Mouse (Mus musculus) megakaryocyte-erythroid progenitor cell, adult 5-6 weeks (primary cell): ENCODE results near the gene Apoh. TPM values are rescaled to one million over a fixed set of nuclear protein-coding genes. Genes with fewer than 3 reads are reported as not detected.

Source experiments
- ATAC-seq: replicated peaks from 2 replicates; pipeline ENCODE4 v1.8.0; 2016; ENCODE audit warnings: mild to moderate bottlenecking, inconsistent platforms; ENCODE audit not compliant: severe bottlenecking, poor library complexity, low FRiP score, low TSS enrichment
- total RNA-seq, 2 experiments: library from RNA; stranded (forward) in 1 of 2; stranded (reverse) in 1 of 2; fragments of 200-1000, 215-1000 nt in 1 of 2; fragments of >200 nt in 1 of 2; fragmentation: Nextera tagmentation in 1 of 2; gene quantifications; 2 replicates each; pipeline ENCODE4 v1.2.3; 2014 to 2017

Apoh gene
- total RNA-seq, 2 experiments from 2014 or later, result not detected

DNA sequence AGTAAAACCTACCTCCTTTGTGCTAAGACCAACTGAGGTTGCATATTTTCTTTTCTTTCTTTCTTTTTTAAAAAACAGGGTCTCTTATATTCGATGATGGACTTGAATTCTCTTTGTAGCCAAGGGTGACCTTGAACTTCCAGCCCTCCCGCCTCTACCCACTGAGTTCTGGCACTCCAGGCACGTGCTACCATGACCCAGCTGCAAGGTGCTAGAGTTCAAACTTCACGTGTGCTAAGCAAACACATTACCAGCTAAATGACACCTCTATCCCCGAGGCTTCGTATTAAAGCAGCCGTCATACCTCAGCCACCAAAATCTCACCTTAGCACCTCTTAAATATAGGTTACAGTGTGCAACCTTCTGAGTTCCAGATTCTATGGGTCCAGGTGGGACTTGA lies 22.4 kb downstream of the Apoh start:
- ATAC-seq, result no peak

GRCm38 (mm10) chr11:108367046-108367445 lies 23.9 kb downstream of the Apoh start:
- no peak for ATAC-seq

- no peak for ATAC-seq
These were observed 33.7 kb downstream of the Apoh start for GRCm38 (mm10) chr11:108376815-108377214.

GRCm38 (mm10) chr11:108377680-108378362 lies 34.7 kb downstream of the Apoh start:
- ATAC-seq, result peak; percentile 97

- no peak for ATAC-seq
These were observed 35.2 kb downstream of the Apoh start for GRCm38 (mm10) chr11:108378363-108378751.

GRCm38 (mm10) chr11:108382664-108383063 lies 39.5 kb downstream of the Apoh start:
- no peak for ATAC-seq

- no peak for ATAC-seq
These were observed 41.9 kb downstream of the Apoh start for GRCm38 (mm10) chr11:108384920-108385665.

DNA sequence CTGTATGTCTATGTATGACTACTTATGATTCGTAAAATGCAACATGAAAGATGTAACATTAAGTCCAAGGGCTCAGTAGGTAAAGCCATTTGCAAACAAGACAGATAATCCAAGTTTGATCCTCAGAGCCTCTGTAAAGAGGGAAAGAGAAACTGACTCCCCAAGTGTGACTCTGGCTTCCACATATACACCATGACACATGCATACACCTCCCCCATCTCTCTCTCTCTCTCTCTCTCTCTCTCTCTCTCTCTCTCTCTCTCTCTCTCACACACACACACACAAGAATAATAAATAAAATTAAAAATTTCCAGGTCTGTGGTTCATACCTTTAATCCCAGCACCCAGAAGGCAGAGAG lies 42.5 kb downstream of the Apoh start:
- no peak for ATAC-seq

GRCm38 (mm10) chr11:108395061-108395460 lies 51.9 kb downstream of the Apoh start:
- ATAC-seq, result no peak

DNA sequence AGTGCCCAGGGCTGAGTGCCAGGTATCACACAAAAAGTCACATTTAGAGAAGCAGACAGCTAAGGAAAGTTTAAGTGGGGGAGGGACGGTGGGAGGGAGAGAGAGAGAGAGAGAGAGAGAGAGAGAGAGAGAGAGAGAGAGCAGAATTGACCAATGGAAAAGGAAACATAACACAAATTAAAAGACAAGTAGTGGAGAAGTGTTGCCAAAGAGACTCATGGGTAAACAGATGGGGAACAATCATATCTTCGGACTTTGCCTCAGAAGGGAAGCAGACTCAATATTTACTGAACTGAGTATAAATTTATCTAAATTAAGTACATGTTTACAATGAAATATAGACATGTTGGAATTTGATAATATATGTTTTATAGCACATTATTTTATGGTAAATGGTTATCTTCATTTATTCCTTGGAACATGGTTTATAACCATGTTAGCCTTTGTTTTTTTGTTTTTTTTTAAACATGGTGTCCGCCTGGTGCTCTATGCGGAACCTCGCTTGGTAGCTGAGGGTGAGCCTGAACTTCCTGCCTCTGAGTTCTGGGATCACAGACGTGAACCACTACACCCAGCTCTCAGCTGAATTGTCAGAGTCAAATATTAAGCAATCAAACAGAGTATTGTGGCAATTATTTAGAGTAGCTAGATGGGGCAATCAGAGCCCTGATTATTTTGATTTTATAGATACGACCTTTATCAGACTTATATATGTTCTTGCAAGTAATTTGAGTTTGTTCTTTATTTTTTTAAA lies 53.1 kb downstream of the Apoh start:
- no peak for ATAC-seq

DNA sequence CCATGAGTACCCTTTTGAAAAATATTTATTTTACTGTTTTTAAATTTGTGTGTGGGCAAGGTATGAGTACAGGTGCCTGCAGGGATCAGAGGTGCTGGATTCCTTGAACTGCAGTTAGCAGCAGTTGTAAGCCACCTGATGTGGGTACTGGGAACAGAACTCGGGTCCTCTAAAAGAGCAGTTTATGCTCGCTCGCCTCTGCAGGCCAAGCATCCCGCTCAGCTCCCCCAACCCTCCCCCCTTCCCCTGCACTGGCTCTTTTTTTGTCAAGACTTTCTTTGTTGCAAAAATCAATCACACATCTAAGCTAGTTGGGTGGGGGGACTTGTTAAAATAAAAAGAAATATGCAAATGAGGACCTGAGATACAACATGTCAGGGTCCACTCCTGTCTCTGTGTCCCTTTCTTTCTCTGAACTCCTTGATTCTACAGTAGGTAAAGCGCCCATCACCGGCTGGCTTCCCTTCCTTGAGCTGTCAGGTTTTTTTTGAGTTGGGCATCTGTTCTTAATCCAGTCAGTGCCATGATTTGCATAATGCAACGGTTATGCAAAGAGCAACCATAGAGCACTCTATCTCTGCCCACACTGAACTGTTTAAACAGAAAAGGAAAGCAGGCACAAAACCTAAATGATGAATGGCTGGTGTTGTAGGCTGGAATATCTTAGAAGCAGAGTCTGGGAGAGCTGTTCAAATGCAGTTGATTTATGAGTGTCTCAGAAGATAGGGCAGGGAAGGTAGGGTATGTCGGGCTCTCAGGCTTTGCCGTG lies 66.9 kb downstream of the Apoh start:
- no peak for ATAC-seq

- ATAC-seq, result no peak
These were observed 73.2 kb downstream of the Apoh start for GRCm38 (mm10) chr11:108416360-108416759.

- ATAC-seq, result peak; percentile 64
These were observed 75.4 kb downstream of the Apoh start for GRCm38 (mm10) chr11:108418540-108418939.

- no peak for ATAC-seq
These were observed 76.1 kb downstream of the Apoh start for GRCm38 (mm10) chr11:108419242-108419641.

GRCm38 (mm10) chr11:108420751-108421150 lies 77.6 kb downstream of the Apoh start:
- ATAC-seq, result no peak

DNA sequence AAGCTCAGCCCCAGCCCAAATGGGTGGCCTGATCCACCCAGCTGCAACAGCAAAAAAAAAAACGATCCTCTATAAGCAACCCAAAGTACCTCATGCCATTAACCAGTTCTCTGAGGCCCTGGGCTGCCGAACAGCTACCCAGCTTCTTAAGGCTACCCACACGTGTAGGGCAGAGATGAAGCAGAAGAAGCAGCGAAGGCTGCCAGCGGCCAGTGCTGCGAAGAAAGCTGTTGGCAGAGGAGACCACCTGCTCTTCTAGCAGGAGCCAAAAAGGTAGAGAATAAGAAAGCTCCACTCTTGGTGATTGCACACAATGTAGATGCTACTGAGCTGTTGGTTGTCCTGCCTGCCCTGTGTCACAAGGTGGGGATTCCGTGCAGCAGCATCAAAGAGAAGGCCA lies 80.1 kb downstream of the Apoh start:
- ATAC-seq, result no peak

GRCm38 (mm10) chr11:108424111-108424510 lies 81.0 kb downstream of the Apoh start:
- no peak for ATAC-seq

- peak; percentile 98 for ATAC-seq
These were observed 81.9 kb downstream of the Apoh start, which contains the start of gene Cep112 for GRCm38 (mm10) chr11:108424889-108425591. TSS of gene Cep112 (plus strand) at chr11:108425192.

DNA sequence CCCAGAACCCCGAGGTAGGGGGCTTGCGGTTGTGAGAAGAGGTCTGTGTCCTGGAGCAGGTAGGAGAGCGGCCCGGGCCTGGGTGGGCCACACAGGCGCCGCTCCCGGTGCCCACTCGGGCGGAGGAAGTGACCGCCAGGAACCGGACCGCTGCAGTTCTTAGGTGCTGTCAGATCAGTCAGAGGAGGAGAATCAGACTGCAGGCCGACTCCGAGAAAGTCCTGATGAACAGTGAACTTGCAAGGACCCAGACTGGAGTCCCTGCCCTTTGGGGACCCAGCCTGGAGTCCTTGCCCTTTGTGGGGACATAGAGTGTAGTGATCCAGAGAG lies 82.4 kb downstream of the Apoh start:
- ATAC-seq, result no peak
